Mouse (Mus musculus) hindbrain, embryonic 16.5 days (tissue): ENCODE data around the gene Atp5e. TPM values are rescaled to one million over a fixed set of nuclear protein-coding genes. Genes with fewer than 3 reads are reported as not detected.

ENCODE experiments used
- ATAC-seq: fragments of 200-750 bp; cut with Nextera tagmentation; 2 replicates; pipeline ENCODE4 v1.8.0; 2017; ENCODE audit warnings: moderate TSS enrichment, moderate library complexity
- H3K27ac ChIP-seq: fragments of 300-500 bp; sonication (generic); 2 replicates; pipeline ENCODE4 v1.5.1; 2014; ENCODE audit warnings: low read depth, mild to moderate bottlenecking, control low read depth, low read length, moderate library complexity
- H3K27me3 ChIP-seq: fragments of 300-500 bp; sonication (generic); replicated peaks from 2 replicates; pipeline ENCODE4 v1.6.1; 2014; ENCODE audit warnings: low read length; ENCODE audit not compliant: control insufficient read depth, insufficient read depth
- H3K36me3 ChIP-seq: fragments of 300-500 bp; sonication (generic); 2 replicates; pipeline ENCODE4 v1.6.1; 2014; ENCODE audit warnings: mild to moderate bottlenecking, low read length, moderate library complexity, mixed read lengths; ENCODE audit not compliant: control insufficient read depth, insufficient read depth
- H3K4me1 ChIP-seq: fragments of 300-500 bp; sonication (generic); 2 replicates; pipeline ENCODE4 v1.6.1; 2014; ENCODE audit warnings: low read depth, low read length; ENCODE audit not compliant: control insufficient read depth, insufficient read depth
- H3K4me2 ChIP-seq: fragments of 300-500 bp; sonication (generic); 2 replicates; pipeline ENCODE4 v1.6.1; 2014; ENCODE audit warnings: mild to moderate bottlenecking, low read length, control low read depth, moderate library complexity
- H3K4me3 ChIP-seq: fragments of 300-500 bp; sonication (generic); 2 replicates; pipeline ENCODE4 v1.5.1; 2014; ENCODE audit warnings: mild to moderate bottlenecking, low read length, control low read depth, moderate library complexity
- H3K9ac ChIP-seq: fragments of 300-500 bp; sonication (generic); 2 replicates; pipeline ENCODE4 v1.6.1; 2014; ENCODE audit warnings: low read depth, mild to moderate bottlenecking, control low read depth, low read length, moderate library complexity
- H3K9me3 ChIP-seq: fragments of 300-500 bp; sonication (generic); 2 replicates; pipeline ENCODE4 v1.6.1; 2014; ENCODE audit warnings: mild to moderate bottlenecking, low read length, moderate library complexity; ENCODE audit not compliant: control insufficient read depth
- WGBS: fragments of 180-500 bp; shearing (Covaris S2); extraction: QIAGEN DNeasy Blood & Tissue Kit; methylation state at CpG from one replicate; pipeline ENCODE4 v1.1.7; 2014; 5-methylcytosine and 5-hydroxymethylcytosine counted together
- polyA plus RNA-seq: library from polyadenylated mRNA; unstranded; fragments of >200 nt; fragmentation: Nextera tagmentation; extraction: Ambion mirVana; gene quantifications from 2 replicates; pipeline ENCODE4 v1.2.1, GENCODE M21; 2015

Atp5e gene
- polyA plus RNA-seq, 1 experiment from 2014 or later: 740 TPM

DNA sequence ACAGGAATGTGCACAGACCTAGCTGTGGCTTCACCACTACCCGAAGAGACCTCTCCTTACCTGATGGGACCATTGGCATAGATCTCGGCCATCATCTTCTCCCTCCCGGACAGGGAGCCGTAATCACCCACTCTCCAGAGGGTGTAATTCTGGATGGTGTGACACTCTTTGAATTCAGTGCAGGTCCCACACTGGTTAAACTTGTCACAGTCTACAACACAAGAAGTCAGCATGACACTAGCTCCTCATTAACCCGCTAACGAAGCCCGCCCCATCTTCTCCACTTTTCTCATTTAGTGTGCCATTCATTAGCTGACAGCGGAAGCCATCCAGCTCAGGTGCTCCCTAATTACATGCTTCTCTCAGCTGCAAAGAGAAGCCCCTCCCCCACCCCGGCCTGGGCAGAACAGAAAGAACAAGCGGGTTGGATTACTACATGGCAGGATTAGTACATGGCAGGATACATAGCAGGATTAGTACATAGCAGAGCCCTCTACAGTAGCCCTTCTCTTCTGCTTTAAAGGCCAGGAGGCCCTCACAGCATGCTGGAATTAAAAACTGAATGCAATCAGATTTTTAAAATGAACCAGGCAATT lies 34.8 kb downstream of the Atp5e start:
- H3K9me3 ChIP-seq: no peaks in the 10 kb centered on the region
- H3K36me3 ChIP-seq: peaks cover 23% of the 10 kb centered on the region
- no peak overlapping the region for H3K9ac ChIP-seq
- no peaks in the 10 kb centered on the region for H3K27me3 ChIP-seq
- no peak overlapping the region for H3K4me2 ChIP-seq
- no peak overlapping the region for H3K27ac ChIP-seq
- 67% methylated on average over 10 of the region's 10 CpGs for WGBS
- no peak overlapping the region for H3K4me3 ChIP-seq
- peak; percentile 55 for ATAC-seq
- no peaks in the 10 kb centered on the region; the same call in 1 of the 2 replicates for H3K4me1 ChIP-seq

DNA sequence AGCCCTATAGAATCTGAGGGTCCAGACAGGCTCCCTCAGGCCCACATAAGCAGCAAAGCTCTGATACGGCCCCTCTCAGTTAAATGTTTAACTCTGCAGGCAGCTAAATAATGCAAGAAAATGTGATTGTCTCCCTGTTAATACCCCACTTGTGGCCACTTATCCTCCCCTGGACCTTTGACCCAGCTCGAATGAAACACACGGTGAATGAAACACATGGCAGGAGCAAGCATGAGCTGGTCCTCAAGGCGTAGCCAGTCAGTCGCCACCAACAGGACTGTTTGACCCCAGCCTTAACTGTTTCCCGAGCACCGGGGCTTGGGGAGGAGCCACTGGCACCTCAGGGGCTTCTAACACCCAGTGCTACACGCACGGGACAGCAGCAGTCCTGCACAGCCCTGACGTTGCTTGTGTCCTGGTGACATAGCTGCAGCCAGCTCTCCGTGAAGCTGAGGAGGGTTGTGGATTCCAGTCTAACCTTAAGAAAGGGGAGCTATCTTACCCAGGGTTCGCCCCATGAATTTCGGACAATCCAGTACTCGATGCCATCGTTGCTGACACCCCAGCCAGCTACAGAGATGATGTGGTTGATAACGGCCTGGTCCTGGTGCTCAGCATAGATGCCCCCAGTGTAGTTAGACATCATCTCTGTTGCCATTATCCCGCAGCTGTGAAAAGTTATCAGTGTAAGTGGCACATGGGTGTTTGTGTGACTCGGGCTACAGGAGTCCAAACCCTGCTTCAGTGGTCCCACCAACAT lies 35.6 kb downstream of the Atp5e start:
- H3K9ac ChIP-seq: no peak overlapping the region
- 77% methylated on average over 18 of the region's 18 CpGs for WGBS
- H3K36me3 ChIP-seq: peaks cover 28% of the 10 kb centered on the region
- H3K27ac ChIP-seq: no peak overlapping the region
- H3K4me1 ChIP-seq: no peaks in the 10 kb centered on the region; the same call in 1 of the 2 replicates
- ATAC-seq: no peak
- H3K9me3 ChIP-seq: no peaks in the 10 kb centered on the region
- no peak overlapping the region for H3K4me2 ChIP-seq
- no peaks in the 10 kb centered on the region for H3K27me3 ChIP-seq
- no peak overlapping the region for H3K4me3 ChIP-seq

DNA sequence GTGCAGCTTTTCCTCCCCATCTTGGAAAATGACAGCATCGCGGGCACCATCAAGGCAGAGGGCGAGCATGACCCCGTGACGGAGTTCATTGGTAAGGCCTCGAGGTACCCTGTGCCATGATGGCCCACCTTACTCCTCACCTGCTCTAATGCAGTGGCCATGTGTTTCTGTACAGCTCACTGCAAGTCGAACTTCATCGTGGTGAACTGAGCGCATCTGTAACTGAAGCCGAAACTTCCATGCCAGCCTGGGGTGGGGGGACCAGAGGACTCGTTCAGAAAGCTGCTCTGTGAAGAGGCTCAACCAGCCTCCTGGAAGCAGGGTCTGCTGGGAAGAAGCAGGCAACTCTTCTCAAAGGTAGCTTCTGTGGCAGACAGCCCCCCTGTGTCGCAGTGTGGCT lies 37.0 kb downstream of the Atp5e start:
- Histone ChIP-seq H3K36me3 (peaks cover 32% of the 10 kb centered on the region), H3K4me3 (no peak overlapping the region)

GRCm38 (mm10) chr2:174424301-174425085 lies 39.4 kb downstream of the Atp5e start:
- no peaks in the 10 kb centered on the region for H3K27me3 ChIP-seq
- no peak for ATAC-seq
- no peaks in the 10 kb centered on the region; the same call in 1 of the 2 replicates for H3K4me1 ChIP-seq
- no peak overlapping the region for H3K4me3 ChIP-seq
- no peak overlapping the region for H3K4me2 ChIP-seq
- H3K36me3 ChIP-seq: peaks cover 35% of the 10 kb centered on the region
- H3K9ac ChIP-seq: no peak overlapping the region
- H3K9me3 ChIP-seq: no peaks in the 10 kb centered on the region
- WGBS: 94% methylated on average over 11 of the region's 11 CpGs
- no peak overlapping the region for H3K27ac ChIP-seq

More for the DNA sequence above, 37.0 kb downstream of the Atp5e start:
- Histone ChIP-seq H3K27ac (no peak overlapping the region), H3K9ac (no peak overlapping the region), H3K27me3 (no peaks in the 10 kb centered on the region), H3K4me2 (no peak overlapping the region), H3K9me3 (no peaks in the 10 kb centered on the region), H3K4me1 (no peaks in the 10 kb centered on the region; the same call in 1 of the 2 replicates)
- 93% methylated on average over 12 of the region's 12 CpGs for WGBS
- ATAC-seq: no peak; the same call in 1 of the 2 replicates

DNA sequence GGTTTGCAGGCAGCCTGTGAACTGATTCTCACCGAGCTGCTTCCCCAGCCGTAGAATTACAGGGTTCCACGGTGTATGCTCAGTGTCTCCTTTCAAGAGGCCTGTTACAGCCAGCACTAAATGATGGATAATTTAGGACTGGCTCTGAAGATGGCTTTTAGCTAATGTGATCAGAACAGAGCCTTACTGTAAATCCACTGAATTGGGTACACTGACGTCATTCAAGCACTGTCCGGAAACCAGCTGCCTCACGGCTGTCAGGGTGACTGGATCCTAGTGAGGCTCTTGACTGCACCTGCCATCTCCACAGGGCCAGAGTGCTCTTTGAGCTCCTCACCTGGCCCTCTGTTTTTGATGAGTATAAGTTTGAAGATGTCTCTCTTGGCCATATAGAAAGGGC lies 42.8 kb downstream of the Atp5e start:
- H3K4me2 ChIP-seq: no peak overlapping the region
- H3K36me3 ChIP-seq: peaks cover 21% of the 10 kb centered on the region
- WGBS: 95% methylated on average over 6 of the region's 6 CpGs
- H3K27ac ChIP-seq: no peak overlapping the region
- no peaks in the 10 kb centered on the region for H3K27me3 ChIP-seq
- H3K4me1 ChIP-seq: peaks cover 8% of the 10 kb centered on the region
- no peak overlapping the region for H3K9ac ChIP-seq
- no peaks in the 10 kb centered on the region for H3K9me3 ChIP-seq
- no peak for ATAC-seq
- no peak overlapping the region for H3K4me3 ChIP-seq

DNA sequence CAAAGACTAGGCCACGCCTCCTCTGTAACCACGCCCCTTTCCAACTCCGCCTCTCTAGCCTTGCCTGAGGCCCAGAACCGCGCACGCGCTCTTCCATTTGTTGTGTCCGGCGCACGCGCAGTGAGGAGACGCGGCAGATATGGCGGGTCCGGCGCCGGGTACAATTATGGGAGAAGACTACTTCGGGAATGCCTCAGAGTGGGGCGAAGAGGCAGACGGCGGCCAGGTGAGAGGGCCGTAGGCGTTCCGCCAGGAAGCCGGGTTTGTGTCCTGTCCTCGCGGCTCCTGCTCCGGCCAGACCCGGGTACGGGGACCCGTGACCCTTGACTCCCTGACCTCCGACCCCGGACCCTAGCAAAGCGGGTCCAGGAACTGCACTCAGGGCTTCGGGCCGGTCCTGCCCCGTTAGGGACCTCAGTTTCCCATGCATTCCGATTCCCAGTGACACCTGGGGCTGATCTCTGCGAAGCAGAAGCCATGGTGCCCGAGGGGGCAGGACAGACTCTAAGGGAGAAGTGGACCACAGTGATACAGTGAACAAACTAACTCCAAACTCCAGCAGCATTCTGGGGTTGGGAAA lies 48.1 kb downstream of the Atp5e start, which contains the start of gene Nelfcd:
TSS of gene Nelfcd (plus strand) at position 74 of the 580 bp plus-strand sequence.
- Histone ChIP-seq H3K9me3 (no peaks in the 10 kb centered on the region), H3K27ac (peak within 1 kb of the TSS; percentile 54; the same call in 1 of the 2 replicates), H3K36me3 (no peaks in the 10 kb centered on the region), H3K4me1 (peaks cover 9% of the 10 kb centered on the region), H3K9ac (peak within 1 kb of the TSS; percentile 88), H3K4me3 (peak within 1 kb of the TSS; percentile 96), H3K27me3 (no peaks in the 10 kb centered on the region), H3K4me2 (peak within 1 kb of the TSS; percentile 98)
- WGBS: 0% methylated on average over 40 of the region's 40 CpGs
- peak; percentile 96 for ATAC-seq

GRCm38 (mm10) chr2:174415001-174415730 lies 48.7 kb downstream of the Atp5e start:
- 49% methylated on average over 18 of the region's 18 CpGs for WGBS

GRCm38 (mm10) chr2:174413127-174413526 lies 50.8 kb downstream of the Atp5e start:
- H3K9ac ChIP-seq: no peak overlapping the region
- no peaks in the 10 kb centered on the region for H3K9me3 ChIP-seq
- H3K4me3 ChIP-seq: no peak overlapping the region
- 79% methylated on average over 7 of the region's 7 CpGs for WGBS
- no peak for ATAC-seq
- no peaks in the 10 kb centered on the region for H3K36me3 ChIP-seq
- H3K27ac ChIP-seq: no peak overlapping the region
- peaks cover 9% of the 10 kb centered on the region for H3K4me1 ChIP-seq
- H3K27me3 ChIP-seq: no peaks in the 10 kb centered on the region
- H3K4me2 ChIP-seq: no peak overlapping the region

More at GRCm38 (mm10) chr2:174415001-174415730, 48.7 kb downstream of the Atp5e start:
- Histone ChIP-seq H3K27me3 (no peaks in the 10 kb centered on the region), H3K4me2 (peak overlapping the region; percentile 98), H3K27ac (no peak overlapping the region), H3K4me3 (peak overlapping the region; percentile 96), H3K9ac (no peak overlapping the region), H3K4me1 (peaks cover 9% of the 10 kb centered on the region), H3K9me3 (no peaks in the 10 kb centered on the region), H3K36me3 (no peaks in the 10 kb centered on the region)
- ATAC-seq: no peak
